Mouse (Mus musculus) embryonic facial prominence, embryonic 11.5 days (tissue): ENCODE measurements at regions not wholly inside any gene's neighbourhood (a gene's known extent, or its start where the extent isn't known, plus 50 kb on each side); places are given as distances from the start of the nearest gene placed in this dataset.

Source experiments
- ATAC-seq: fragments of 200-750 bp; cut with Nextera tagmentation; replicated peaks from 2 replicates; pipeline ENCODE4 v1.8.0; 2017; ENCODE audit warnings: low read depth; ENCODE audit not compliant: insufficient number of reproducible peaks, low FRiP score, low TSS enrichment
- DNase-seq: peaks from one replicate; pipeline ENCODE4 v3.0.0-alpha.2; 2015; ENCODE audit warnings: low spot score
- H3K27ac ChIP-seq: fragments of 300-500 bp; sonication (generic); replicated peaks from 2 replicates; pipeline ENCODE4 v1.5.1; 2014; ENCODE audit warnings: mild to moderate bottlenecking, low read depth, low read length, control low read depth
- H3K27me3 ChIP-seq: fragments of 300-500 bp; sonication (generic); 2 replicates; pipeline ENCODE4 v1.6.1; 2014; ENCODE audit warnings: mild to moderate bottlenecking, low read length, moderate library complexity, mixed read lengths; ENCODE audit not compliant: control insufficient read depth, insufficient read depth
- H3K36me3 ChIP-seq: fragments of 300-500 bp; sonication (generic); replicated peaks from 2 replicates; pipeline ENCODE4 v1.6.1; 2014; ENCODE audit warnings: low read depth, mild to moderate bottlenecking, low read length, moderate library complexity, mixed read lengths; ENCODE audit not compliant: control insufficient read depth, insufficient read depth
- H3K4me1 ChIP-seq: fragments of 300-500 bp; sonication (generic); 2 replicates; pipeline ENCODE4 v1.6.1; 2014; ENCODE audit warnings: low read length, mixed read lengths; ENCODE audit not compliant: control insufficient read depth, insufficient read depth
- H3K4me2 ChIP-seq: fragments of 300-500 bp; sonication (generic); 2 replicates; pipeline ENCODE4 v1.6.1; 2014; ENCODE audit warnings: low read depth, mild to moderate bottlenecking, control low read depth, low read length, moderate library complexity
- H3K4me3 ChIP-seq: fragments of 300-500 bp; sonication (generic); 2 replicates; pipeline ENCODE4 v1.5.1; 2014; ENCODE audit warnings: low read depth, low read length, control low read depth
- H3K9ac ChIP-seq: fragments of 300-500 bp; sonication (generic); replicated peaks from 2 replicates; pipeline ENCODE4 v1.6.1; 2014; ENCODE audit warnings: mild to moderate bottlenecking, control low read depth, low read length
- H3K9me3 ChIP-seq: fragments of 300-500 bp; sonication (generic); replicated peaks from 2 replicates; pipeline ENCODE4 v1.6.1; 2016; ENCODE audit warnings: mild to moderate bottlenecking, low read length, inconsistent platforms, mixed read lengths; ENCODE audit not compliant: control insufficient read depth
- WGBS: fragments of 180-500 bp; shearing (Covaris S2); extraction: QIAGEN DNeasy Blood & Tissue Kit; methylation state at CpG from one replicate; pipeline ENCODE4 v1.1.7; 2014; 5-methylcytosine and 5-hydroxymethylcytosine counted together

DNA sequence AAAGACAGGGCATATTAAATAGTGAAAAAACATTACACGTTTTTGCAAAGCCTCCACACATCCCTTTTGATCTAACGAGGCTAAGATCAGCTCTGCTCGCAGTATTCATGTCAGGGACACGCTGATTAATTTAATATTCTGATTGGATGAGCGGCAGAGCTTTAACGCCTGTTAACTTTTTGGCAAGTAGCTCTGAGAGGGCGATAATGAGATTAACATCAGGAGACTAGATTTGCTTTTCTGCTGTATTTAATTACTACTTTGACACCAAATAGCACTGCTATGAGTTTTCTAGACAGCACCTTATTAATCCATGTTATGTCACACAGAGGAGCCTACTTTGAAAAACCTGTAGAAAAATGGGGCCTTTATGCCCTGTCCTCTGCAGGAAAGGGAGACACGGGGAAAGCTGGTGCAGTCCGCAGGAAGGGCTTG lies 328.3 kb upstream of the Sox11 start:
- ATAC-seq = no peak

DNA sequence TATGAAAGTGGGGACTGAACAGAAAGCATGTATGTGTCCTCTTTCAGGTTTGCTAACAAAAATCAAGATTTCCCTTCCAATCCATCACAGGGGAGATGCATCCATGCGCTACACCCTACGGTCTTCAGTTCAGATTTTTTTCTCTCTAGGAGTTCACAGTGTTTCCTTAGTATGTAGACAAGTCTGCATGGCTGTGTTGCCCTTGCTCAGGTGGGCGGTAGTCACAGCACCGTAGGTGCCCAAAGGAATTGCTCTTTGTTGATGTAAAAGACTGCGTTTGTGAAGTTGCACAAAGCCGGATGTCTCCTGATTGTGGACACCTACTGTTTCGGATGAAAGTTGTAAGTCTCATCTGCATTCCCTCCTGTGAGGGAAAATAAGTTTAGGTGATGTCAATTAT lies 327.8 kb upstream of the Sox11 start:
- 71% methylated on average over 7 of the region's 7 CpGs for WGBS
- H3K27me3 ChIP-seq = no peaks in the 10 kb centered on the region
- ATAC-seq = no peak

More for the DNA sequence above, 328.3 kb upstream of the Sox11 start:
- Histone ChIP-seq H3K9me3 (no peaks in the 10 kb centered on the region), H3K4me3 (no peak overlapping the region), H3K36me3 (no peaks in the 10 kb centered on the region), H3K27ac (no peak overlapping the region), H3K27me3 (no peaks in the 10 kb centered on the region), H3K4me1 (no peaks in the 10 kb centered on the region), H3K9ac (no peak overlapping the region), H3K4me2 (no peak overlapping the region)
- WGBS = 53% methylated on average over 9 of the region's 9 CpGs
- no peak for DNase-seq

DNA sequence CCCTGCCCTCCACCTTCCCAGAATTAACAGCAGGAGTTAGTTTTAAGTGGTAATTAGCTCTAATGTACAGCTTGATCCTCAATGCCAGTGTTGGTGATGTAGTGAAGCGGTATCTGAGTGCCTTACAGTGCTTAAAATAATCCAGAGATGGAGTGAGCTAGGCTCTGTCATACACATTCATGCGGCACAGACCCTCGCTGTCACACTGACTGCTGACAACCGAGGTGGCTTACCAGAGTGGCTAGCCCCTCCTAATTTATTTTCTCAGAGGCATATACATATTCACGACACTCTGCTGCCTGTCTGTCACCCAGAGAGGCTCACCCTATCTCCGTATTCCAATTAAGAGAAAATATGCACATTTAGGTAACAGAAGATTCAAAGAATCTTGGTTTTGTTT lies 327.2 kb upstream of the Sox11 start:
- no peaks in the 10 kb centered on the region for H3K9me3 ChIP-seq
- ATAC-seq (no peak), DNase-seq (no peak)
- H3K27me3 ChIP-seq = no peaks in the 10 kb centered on the region
- H3K36me3 ChIP-seq = no peaks in the 10 kb centered on the region
- H3K4me3 ChIP-seq = no peak overlapping the region
- no peak overlapping the region for H3K9ac ChIP-seq
- 73% methylated on average over 6 of the region's 6 CpGs for WGBS
- H3K4me2 ChIP-seq = no peak overlapping the region
- H3K4me1 ChIP-seq = no peaks in the 10 kb centered on the region
- H3K27ac ChIP-seq = no peak overlapping the region

More for the DNA sequence above, 327.8 kb upstream of the Sox11 start:
- Histone ChIP-seq H3K4me2 (no peak overlapping the region), H3K9ac (no peak overlapping the region), H3K27ac (no peak overlapping the region), H3K4me1 (no peaks in the 10 kb centered on the region), H3K36me3 (no peaks in the 10 kb centered on the region), H3K4me3 (no peak overlapping the region), H3K9me3 (no peaks in the 10 kb centered on the region)
- DNase-seq = no peak

DNA sequence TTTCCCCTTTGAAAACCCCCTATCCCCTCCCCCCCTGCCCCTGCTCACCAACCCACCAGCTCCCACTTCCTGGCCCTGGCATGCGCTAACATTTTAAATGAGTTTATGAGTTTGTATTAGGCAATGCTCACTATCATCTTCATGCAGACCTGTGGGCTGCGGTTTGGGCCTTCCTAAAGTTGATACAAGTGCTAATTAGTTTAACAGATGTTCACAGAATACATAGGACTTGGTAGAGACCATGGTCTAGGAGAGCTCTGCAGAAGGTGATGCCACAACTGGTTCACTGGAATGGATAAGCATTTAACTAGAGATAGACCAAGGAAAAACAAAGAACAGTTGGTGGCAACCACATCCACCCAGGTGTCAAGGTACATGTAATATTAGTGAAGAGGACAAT lies 324.1 kb upstream of the Sox11 start:
- no peaks in the 10 kb centered on the region for H3K9me3 ChIP-seq
- no peak overlapping the region for H3K9ac ChIP-seq
- no peak overlapping the region for H3K4me2 ChIP-seq
- H3K27ac ChIP-seq = no peak overlapping the region
- 90% methylated on average over 2 of the region's 2 CpGs for WGBS
- H3K36me3 ChIP-seq = no peaks in the 10 kb centered on the region
- DNase-seq (no peak), ATAC-seq (no peak)
- H3K27me3 ChIP-seq = no peaks in the 10 kb centered on the region
- H3K4me3 ChIP-seq = no peak overlapping the region
- no peaks in the 10 kb centered on the region for H3K4me1 ChIP-seq

- ATAC-seq (no peak), DNase-seq (no peak)
- Histone ChIP-seq H3K9me3 (no peaks in the 10 kb centered on the region), H3K36me3 (no peaks in the 10 kb centered on the region), H3K4me1 (no peaks in the 10 kb centered on the region), H3K27me3 (no peaks in the 10 kb centered on the region), H3K9ac (no peak overlapping the region), H3K4me2 (no peak overlapping the region), H3K4me3 (no peak overlapping the region), H3K27ac (no peak overlapping the region)
- WGBS = 88% methylated on average over 4 of the region's 4 CpGs
Observed at GRCm38 (mm10) chr12:27663126-27663525, 320.8 kb upstream of the Sox11 start.

DNA sequence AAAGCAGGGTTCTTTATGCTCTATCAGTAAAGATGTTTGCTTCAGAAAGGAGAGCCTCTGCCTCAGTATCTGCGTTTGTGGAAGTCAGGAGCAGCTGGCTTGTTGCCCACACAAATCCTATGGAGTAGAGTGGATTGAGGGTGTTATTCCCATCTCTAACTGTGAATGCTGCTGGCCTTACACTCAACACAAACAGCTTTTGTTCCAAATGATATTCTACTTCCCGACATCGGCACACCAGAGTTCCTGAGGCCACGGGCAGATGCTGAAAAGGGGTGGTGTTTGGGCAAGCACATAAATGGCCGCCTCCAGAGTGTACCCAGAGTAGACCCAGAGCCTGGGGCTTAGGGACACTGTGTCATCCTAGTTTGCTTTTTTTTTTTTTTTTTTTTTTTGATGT lies 320.3 kb upstream of the Sox11 start:
- Histone ChIP-seq H3K4me2 (no peak overlapping the region), H3K4me3 (no peak overlapping the region), H3K27me3 (no peaks in the 10 kb centered on the region), H3K4me1 (no peaks in the 10 kb centered on the region), H3K36me3 (no peaks in the 10 kb centered on the region), H3K9ac (no peak overlapping the region), H3K9me3 (no peaks in the 10 kb centered on the region), H3K27ac (no peak overlapping the region)
- WGBS = 76% methylated on average over 5 of the region's 5 CpGs
- no peak for DNase-seq
- no peak for ATAC-seq

DNA sequence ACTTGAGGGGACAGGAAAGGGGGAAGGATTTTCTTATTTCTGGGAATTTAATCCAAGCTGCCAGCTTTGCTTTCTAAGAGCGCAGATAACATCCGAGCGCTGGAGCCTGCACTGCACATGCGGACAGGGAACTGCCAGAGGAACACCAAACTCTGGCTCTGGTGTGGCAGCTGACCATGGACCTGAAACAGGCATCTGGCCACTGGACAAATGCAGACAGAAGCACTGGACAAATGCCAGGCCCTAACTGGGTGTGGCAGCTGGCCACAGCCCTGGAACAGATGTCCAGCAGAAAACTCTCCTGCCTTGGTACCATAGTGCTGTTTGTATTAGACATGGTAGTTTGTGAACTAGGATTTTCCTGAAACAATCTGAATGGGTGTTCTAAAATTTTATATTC lies 315.2 kb upstream of the Sox11 start:
- no peak overlapping the region for H3K9ac ChIP-seq
- no peak overlapping the region for H3K27ac ChIP-seq
- H3K27me3 ChIP-seq = no peaks in the 10 kb centered on the region
- DNase-seq = no peak
- no peaks in the 10 kb centered on the region for H3K4me1 ChIP-seq
- no peak for ATAC-seq
- no peak overlapping the region for H3K4me2 ChIP-seq
- H3K4me3 ChIP-seq = no peak overlapping the region
- 87% methylated on average over 4 of the region's 4 CpGs for WGBS
- H3K9me3 ChIP-seq = no peaks in the 10 kb centered on the region
- H3K36me3 ChIP-seq = no peaks in the 10 kb centered on the region

DNA sequence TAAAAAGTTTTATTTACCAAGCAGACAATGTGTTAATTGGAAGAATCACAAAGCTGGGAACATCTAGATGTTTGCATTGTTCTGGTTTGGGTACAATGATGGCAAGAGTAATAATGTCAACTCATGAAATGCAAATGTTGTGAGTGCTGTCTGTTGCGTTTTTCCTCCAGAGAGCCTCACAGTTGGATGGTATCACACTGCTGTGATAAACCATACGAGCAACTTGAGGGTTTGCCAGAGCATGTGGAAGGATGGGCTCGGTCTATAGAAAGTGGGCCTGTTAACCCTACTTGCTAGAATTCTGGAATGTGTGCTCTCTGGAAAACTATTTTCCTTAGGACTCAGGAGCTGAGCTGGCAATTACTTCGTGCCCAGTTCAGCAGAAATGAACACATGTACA lies 311.2 kb upstream of the Sox11 start:
- H3K27me3 ChIP-seq = no peaks in the 10 kb centered on the region
- H3K4me2 ChIP-seq = no peak overlapping the region
- H3K36me3 ChIP-seq = no peaks in the 10 kb centered on the region
- WGBS = 87% methylated on average over 4 of the region's 4 CpGs
- no peak for ATAC-seq
- H3K9me3 ChIP-seq = no peaks in the 10 kb centered on the region
- H3K4me1 ChIP-seq = no peaks in the 10 kb centered on the region
- H3K9ac ChIP-seq = no peak overlapping the region
- no peak overlapping the region for H3K4me3 ChIP-seq
- no peak for DNase-seq
- H3K27ac ChIP-seq = no peak overlapping the region
